Mouse (Mus musculus) layer of hippocampus, adult 2 months (tissue): Measurements from ENCODE around the gene Ms4a14. TPM values are rescaled to one million over a fixed set of nuclear protein-coding genes. Genes with fewer than 3 reads are reported as not detected.
"Not testable (repeated sequence)": the region's sequence is repeated elsewhere in the genome, so short reads cannot be mapped to it uniquely, and the experiment has no call there.

Experiments
- DNase-seq, 2 experiments: peaks; one replicate each; pipeline ENCODE4 v3.0.0; 2022; ENCODE audit warnings: low spot score in 2 of 2
- H3K27ac ChIP-seq: fragments of 200-600 bp; 2 replicates; pipeline ENCODE4 v1.8.1; 2022
- H3K4me3 ChIP-seq: fragments of 200-600 bp; 2 replicates; pipeline ENCODE4 v1.8.1; 2022; ENCODE audit warnings: mild to moderate bottlenecking
- CTCF ChIP-seq: fragments of 200-600 bp; conservative IDR thresholded peaks from 2 replicates; pipeline ENCODE4 v1.8.1; 2022; ENCODE audit warnings: antibody characterized with exemption, mild to moderate bottlenecking, moderate library complexity
- long read RNA-seq, 2 experiments: library from polyadenylated mRNA; stranded (forward); transcript quantifications; one replicate each; pipeline ENCODE4 v2.0.0; 2021; ENCODE audit warnings: borderline mapping rate in 2 of 2
- total RNA-seq, 2 experiments: library from RNA; stranded (reverse); gene quantifications; 2 replicates each; pipeline ENCODE4 v1.2.3; 2021

Ms4a14 gene
- under 1 TPM in 1 of 2 experiments, not detected in 1; 0.10 TPM for total RNA-seq
- long read RNA-seq, experiment 1 = 0 reads
- long read RNA-seq, experiment 2 = 0 reads

- no peak for TF ChIP-seq CTCF
- H3K27ac ChIP-seq = no peak within 1 kb of the TSS
- no peak for DNase-seq
These were observed at the start of gene Ms4a14 for GRCm38 (mm10) chr19:11314354-11314753. Gene Ms4a14 (minus strand): TSS chr19:11314454.

GRCm38 (mm10) chr19:11362002-11362401, 47.7 kb upstream of the Ms4a14 start:
- no peak for DNase-seq
- no peak for TF ChIP-seq CTCF
- Histone ChIP-seq H3K27ac (no peak overlapping the region), H3K4me3 (no peak overlapping the region)

More at GRCm38 (mm10) chr19:11314354-11314753, at the start of gene Ms4a14:
- no peak within 1 kb of the TSS for H3K4me3 ChIP-seq

GRCm38 (mm10) chr19:11360106-11360505, 45.9 kb upstream of the Ms4a14 start:
- no peak overlapping the region for H3K4me3 ChIP-seq
- TF ChIP-seq CTCF = peak; percentile 75
- peak in 1 of 2 experiments; percentile 36 for DNase-seq
- H3K27ac ChIP-seq = no peak overlapping the region

GRCm38 (mm10) chr19:11355730-11356129, 41.5 kb upstream of the Ms4a14 start:
- DNase-seq = no peak
- Histone ChIP-seq H3K27ac (no peak overlapping the region), H3K4me3 (no peak overlapping the region)
- no peak for TF ChIP-seq CTCF

- peak in 1 of 2 experiments; percentile 4 for DNase-seq
- no peak overlapping the region for H3K27ac ChIP-seq
- no peak overlapping the region for H3K4me3 ChIP-seq
- peak; percentile 74 for TF ChIP-seq CTCF
These were observed 37.6 kb upstream of the Ms4a14 start for GRCm38 (mm10) chr19:11351878-11352277.

GRCm38 (mm10) chr19:11349698-11350481, 35.6 kb upstream of the Ms4a14 start:
- peak; percentile 37 for TF ChIP-seq CTCF
- no peak overlapping the region for H3K4me3 ChIP-seq

GRCm38 (mm10) chr19:11343992-11344391, 29.7 kb upstream of the Ms4a14 start:
- DNase-seq = no peak
- H3K27ac ChIP-seq = no peak overlapping the region

More at GRCm38 (mm10) chr19:11349698-11350481, 35.6 kb upstream of the Ms4a14 start:
- H3K27ac ChIP-seq = no peak overlapping the region
- peak; percentile 19 to 34 for DNase-seq

GRCm38 (mm10) chr19:11343147-11343546, 28.9 kb upstream of the Ms4a14 start:
- Histone ChIP-seq H3K4me3 (no peak overlapping the region), H3K27ac (no peak overlapping the region)
- no peak for DNase-seq
- no peak for TF ChIP-seq CTCF

More at GRCm38 (mm10) chr19:11343992-11344391, 29.7 kb upstream of the Ms4a14 start:
- no peak overlapping the region for H3K4me3 ChIP-seq
- peak; percentile 53 for TF ChIP-seq CTCF

GRCm38 (mm10) chr19:11335932-11336331, 21.7 kb upstream of the Ms4a14 start, which contains the start of gene Ms4a7:
Gene Ms4a7 (minus strand): TSS chr19:11336146.
- DNase-seq = no peak
- H3K27ac ChIP-seq = no peak within 1 kb of the TSS
- no peak for TF ChIP-seq CTCF
- H3K4me3 ChIP-seq = no peak within 1 kb of the TSS

GRCm38 (mm10) chr19:11321123-11321522, 6.9 kb upstream of the Ms4a14 start:
- no peak for TF ChIP-seq CTCF
- Histone ChIP-seq H3K27ac (no peak overlapping the region), H3K4me3 (no peak overlapping the region)
- DNase-seq = no peak

- Histone ChIP-seq H3K27ac (no peak overlapping the region), H3K4me3 (no peak overlapping the region)
- TF ChIP-seq CTCF = no peak
- no peak for DNase-seq
These were observed 2.5 kb upstream of the Ms4a14 start for GRCm38 (mm10) chr19:11316786-11317185.

GRCm38 (mm10) chr19:11308888-11309287, 5.4 kb downstream of the Ms4a14 start:
- no peak for DNase-seq

GRCm38 (mm10) chr19:11299529-11299928, 14.7 kb downstream of the Ms4a14 start:
- not testable (repeated sequence) for H3K27ac ChIP-seq, DNase-seq, H3K4me3 ChIP-seq

More at GRCm38 (mm10) chr19:11308888-11309287, 5.4 kb downstream of the Ms4a14 start:
- Histone ChIP-seq H3K4me3 (no peak overlapping the region), H3K27ac (no peak overlapping the region)
- TF ChIP-seq CTCF = no peak

- H3K4me3 ChIP-seq = no peak overlapping the region
- TF ChIP-seq CTCF = no peak
- DNase-seq = no peak
- no peak overlapping the region for H3K27ac ChIP-seq
These were observed 15.3 kb downstream of the Ms4a14 start for GRCm38 (mm10) chr19:11298939-11299338.

GRCm38 (mm10) chr19:11293616-11294015, 20.6 kb downstream of the Ms4a14 start:
- not testable (repeated sequence) for H3K27ac ChIP-seq, DNase-seq
- peak overlapping the region; percentile 53; the same call in 1 of the 2 replicates for H3K4me3 ChIP-seq
